Mouse (Mus musculus): Measurements from ENCODE around the gene BC030867. TPM values are rescaled to one million over a fixed set of nuclear protein-coding genes. Genes with fewer than 3 reads are reported as not detected.

Gene BC030867
- polyA plus RNA-seq, 1 experiment = 12.0 TPM

DNA sequence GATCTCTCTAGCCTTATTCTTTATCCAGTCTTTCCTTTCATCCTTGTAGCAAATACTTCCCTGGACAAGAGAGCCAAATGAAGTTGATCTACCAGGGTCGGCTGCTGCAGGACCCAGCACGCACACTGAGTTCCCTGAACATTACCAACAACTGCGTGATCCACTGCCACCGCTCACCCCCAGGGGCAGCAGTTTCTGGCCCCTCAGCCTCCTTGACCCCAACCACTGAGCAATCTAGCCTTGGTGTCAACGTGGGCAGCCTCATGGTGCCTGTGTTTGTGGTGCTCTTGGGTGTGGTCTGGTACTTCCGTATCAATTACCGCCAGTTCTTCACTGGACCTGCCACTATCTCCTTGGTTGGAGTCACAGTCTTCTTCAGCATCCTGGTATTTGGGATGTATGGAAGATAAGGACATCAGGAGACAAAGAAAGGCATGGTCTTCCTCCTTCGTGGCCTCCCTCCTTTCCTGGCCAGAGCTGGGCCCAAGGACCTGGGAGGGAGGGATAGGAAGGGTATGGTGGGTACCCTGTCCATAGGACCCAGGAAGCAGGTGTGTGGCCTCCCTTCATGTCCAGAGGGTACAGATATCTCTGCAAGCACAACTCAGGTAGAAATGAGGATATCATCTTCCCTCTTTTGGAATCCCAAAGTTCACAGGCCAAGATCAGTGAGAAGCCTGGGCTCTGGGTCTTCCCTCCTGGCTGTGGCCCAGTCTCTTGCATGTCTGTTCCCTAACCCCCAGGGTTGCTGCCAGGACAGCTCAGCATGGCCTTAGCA lies 39.5 kb downstream of the BC030867 start:
- Histone ChIP-seq H3ac (ENCODE audit: control insufficient read depth, insufficient read length, low read depth) (no peak overlapping the region), H3K79me3 (ENCODE audit: low read depth) (no peaks in the 10 kb centered on the region), H3K27me3 (ENCODE audit: control insufficient read depth, insufficient read depth, insufficient read length) (no peaks in the 10 kb centered on the region), H3K79me2 (ENCODE audit: control insufficient read depth, insufficient read depth) (peaks cover 20% of the 10 kb centered on the region), H3K36me3 (ENCODE audit: control insufficient read depth, insufficient read depth) (peaks cover 45% of the 10 kb centered on the region), H3K4me3 (ENCODE audit: insufficient read depth, poor library complexity, severe bottlenecking) (no peak overlapping the region)
- no peak for TF ChIP-seq CTCF (IDR thresholded peaks at IDR 0.05; ENCODE audit: control insufficient read depth, insufficient read depth, insufficient read length)
- TF ChIP-seq FOSL1 (IDR thresholded peaks at IDR 0.05; ENCODE audit: insufficient read depth, low read length, poor library complexity, severe bottlenecking) = no peak
- no peak for TF ChIP-seq USF1 (IDR thresholded peaks at IDR 0.05; ENCODE audit: low read depth)
- TF ChIP-seq MYOD1 (IDR thresholded peaks at IDR 0.05; ENCODE audit: control insufficient read depth, insufficient read length, low read depth) = no peak
- TF ChIP-seq CEBPB (IDR thresholded peaks at IDR 0.05; ENCODE audit: low read depth) = no peak
- no peak for TF ChIP-seq MYOG (IDR thresholded peaks at IDR 0.05; ENCODE audit: control insufficient read depth, extremely low read depth, insufficient read length)
- TF ChIP-seq MAX (IDR thresholded peaks at IDR 0.05) = no peak

DNA sequence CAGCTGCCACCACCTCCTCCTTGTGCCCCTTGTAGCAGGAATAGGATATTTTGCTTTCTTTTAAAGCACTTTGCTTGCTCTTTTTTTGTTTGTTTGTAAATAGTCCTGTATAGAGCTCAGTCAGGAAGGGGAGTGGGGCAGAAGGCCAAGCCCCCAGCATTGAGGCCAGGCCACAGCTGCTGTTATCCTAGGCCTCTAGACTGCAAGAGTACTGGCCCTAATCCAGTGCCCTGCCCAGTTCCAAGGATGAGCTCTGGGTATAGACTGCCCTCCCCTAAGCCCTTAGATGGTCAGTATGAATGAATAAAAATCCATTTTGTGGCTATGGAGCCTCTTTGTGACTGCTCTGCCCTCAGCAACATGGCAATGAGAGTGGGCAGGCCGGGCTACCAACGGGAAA lies 40.2 kb downstream of the BC030867 start:
- Histone ChIP-seq H3K4me3 (ENCODE audit: insufficient read depth, poor library complexity, severe bottlenecking) (no peak overlapping the region), H3K27me3 (ENCODE audit: control insufficient read depth, insufficient read depth, insufficient read length) (no peaks in the 10 kb centered on the region), H3ac (ENCODE audit: control insufficient read depth, insufficient read length, low read depth) (no peak overlapping the region), H3K79me3 (ENCODE audit: low read depth) (peaks cover 6% of the 10 kb centered on the region), H3K36me3 (ENCODE audit: control insufficient read depth, insufficient read depth) (peaks cover 51% of the 10 kb centered on the region), H3K79me2 (ENCODE audit: control insufficient read depth, insufficient read depth) (peaks cover 24% of the 10 kb centered on the region)
- TF ChIP-seq USF1 (IDR thresholded peaks at IDR 0.05; ENCODE audit: low read depth) (no peak), MAX (IDR thresholded peaks at IDR 0.05) (no peak), MYOD1 (IDR thresholded peaks at IDR 0.05; ENCODE audit: control insufficient read depth, insufficient read length, low read depth) (no peak), MYOG (IDR thresholded peaks at IDR 0.05; ENCODE audit: control insufficient read depth, extremely low read depth, insufficient read length) (no peak), CTCF (IDR thresholded peaks at IDR 0.05; ENCODE audit: control insufficient read depth, insufficient read depth, insufficient read length) (no peak), FOSL1 (IDR thresholded peaks at IDR 0.05; ENCODE audit: insufficient read depth, low read length, poor library complexity, severe bottlenecking) (no peak), CEBPB (IDR thresholded peaks at IDR 0.05; ENCODE audit: low read depth) (no peak)

DNA sequence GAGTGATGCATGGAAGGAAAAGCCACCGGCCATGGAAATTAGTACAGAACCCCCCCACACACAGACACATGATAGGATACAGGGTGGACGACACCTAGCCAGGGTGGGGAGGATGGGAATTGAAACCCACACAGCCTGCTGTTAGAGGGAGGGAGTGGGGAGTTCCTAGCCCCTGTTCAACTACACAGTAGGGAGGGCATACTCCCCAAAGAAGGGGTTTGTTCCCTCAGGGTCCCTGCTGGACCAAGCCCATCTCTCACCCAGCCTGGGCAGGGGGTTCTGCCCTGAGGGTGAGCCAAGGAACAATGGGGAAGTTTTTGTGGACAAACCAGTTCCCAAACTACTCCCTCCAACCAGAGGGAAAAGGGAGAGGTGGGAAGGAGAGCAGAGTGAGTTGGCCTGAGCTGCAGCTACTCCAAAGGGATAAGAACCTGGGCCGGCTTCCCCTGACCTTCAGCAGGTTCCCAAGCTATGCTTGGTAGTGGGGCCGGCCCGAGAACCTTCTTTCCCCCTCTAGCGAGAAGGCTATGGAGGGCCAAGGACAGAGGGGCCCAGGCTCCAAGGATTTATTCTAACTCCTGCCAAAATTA lies 40.9 kb downstream of the BC030867 start:
- Histone ChIP-seq H3K79me3 (ENCODE audit: low read depth) (peaks cover 13% of the 10 kb centered on the region), H3K36me3 (ENCODE audit: control insufficient read depth, insufficient read depth) (peaks cover 58% of the 10 kb centered on the region), H3K4me3 (ENCODE audit: insufficient read depth, poor library complexity, severe bottlenecking) (no peak overlapping the region), H3K79me2 (ENCODE audit: control insufficient read depth, insufficient read depth) (peaks cover 31% of the 10 kb centered on the region), H3K27me3 (ENCODE audit: control insufficient read depth, insufficient read depth, insufficient read length) (no peaks in the 10 kb centered on the region), H3ac (ENCODE audit: control insufficient read depth, insufficient read length, low read depth) (no peak overlapping the region)
- TF ChIP-seq CTCF (IDR thresholded peaks at IDR 0.05; ENCODE audit: control insufficient read depth, insufficient read depth, insufficient read length) (no peak), MYOD1 (IDR thresholded peaks at IDR 0.05; ENCODE audit: control insufficient read depth, insufficient read length, low read depth) (no peak), USF1 (IDR thresholded peaks at IDR 0.05; ENCODE audit: low read depth) (no peak), MAX (IDR thresholded peaks at IDR 0.05) (no peak), CEBPB (IDR thresholded peaks at IDR 0.05; ENCODE audit: low read depth) (no peak), MYOG (IDR thresholded peaks at IDR 0.05; ENCODE audit: control insufficient read depth, extremely low read depth, insufficient read length) (no peak), FOSL1 (IDR thresholded peaks at IDR 0.05; ENCODE audit: insufficient read depth, low read length, poor library complexity, severe bottlenecking) (no peak)

DNA sequence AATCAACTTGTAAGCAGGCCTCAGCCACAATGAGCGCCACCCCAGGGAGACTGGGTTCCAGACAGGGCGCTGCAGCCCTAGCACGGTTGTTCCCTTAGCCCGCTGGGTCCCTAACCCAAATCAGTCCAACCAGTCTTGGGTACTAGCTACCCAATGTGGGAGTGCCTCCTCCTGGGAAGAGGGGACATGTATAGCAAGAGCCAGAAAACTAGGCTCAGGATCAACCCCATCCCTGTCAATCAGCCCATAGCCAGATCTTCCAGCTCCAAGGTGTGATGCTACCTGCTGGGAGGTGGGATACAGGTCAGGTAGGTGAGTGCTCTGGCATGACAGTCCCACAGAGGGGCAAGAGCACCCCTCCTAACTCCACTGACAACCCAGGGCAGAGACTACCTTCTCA lies 41.5 kb downstream of the BC030867 start:
- Histone ChIP-seq H3K36me3 (ENCODE audit: control insufficient read depth, insufficient read depth) (peaks cover 61% of the 10 kb centered on the region), H3K4me3 (ENCODE audit: insufficient read depth, poor library complexity, severe bottlenecking) (no peak overlapping the region), H3K79me3 (ENCODE audit: low read depth) (peaks cover 18% of the 10 kb centered on the region), H3K27me3 (ENCODE audit: control insufficient read depth, insufficient read depth, insufficient read length) (no peaks in the 10 kb centered on the region), H3K79me2 (ENCODE audit: control insufficient read depth, insufficient read depth) (peaks cover 35% of the 10 kb centered on the region), H3ac (ENCODE audit: control insufficient read depth, insufficient read length, low read depth) (no peak overlapping the region)
- no peak for TF ChIP-seq CTCF (IDR thresholded peaks at IDR 0.05; ENCODE audit: control insufficient read depth, insufficient read depth, insufficient read length)
- no peak for TF ChIP-seq MAX (IDR thresholded peaks at IDR 0.05)
- TF ChIP-seq MYOD1 (IDR thresholded peaks at IDR 0.05; ENCODE audit: control insufficient read depth, insufficient read length, low read depth) = no peak
- TF ChIP-seq FOSL1 (IDR thresholded peaks at IDR 0.05; ENCODE audit: insufficient read depth, low read length, poor library complexity, severe bottlenecking) = no peak
- TF ChIP-seq CEBPB (IDR thresholded peaks at IDR 0.05; ENCODE audit: low read depth) = no peak
- no peak for TF ChIP-seq USF1 (IDR thresholded peaks at IDR 0.05; ENCODE audit: low read depth)
- TF ChIP-seq MYOG (IDR thresholded peaks at IDR 0.05; ENCODE audit: control insufficient read depth, extremely low read depth, insufficient read length) = no peak

DNA sequence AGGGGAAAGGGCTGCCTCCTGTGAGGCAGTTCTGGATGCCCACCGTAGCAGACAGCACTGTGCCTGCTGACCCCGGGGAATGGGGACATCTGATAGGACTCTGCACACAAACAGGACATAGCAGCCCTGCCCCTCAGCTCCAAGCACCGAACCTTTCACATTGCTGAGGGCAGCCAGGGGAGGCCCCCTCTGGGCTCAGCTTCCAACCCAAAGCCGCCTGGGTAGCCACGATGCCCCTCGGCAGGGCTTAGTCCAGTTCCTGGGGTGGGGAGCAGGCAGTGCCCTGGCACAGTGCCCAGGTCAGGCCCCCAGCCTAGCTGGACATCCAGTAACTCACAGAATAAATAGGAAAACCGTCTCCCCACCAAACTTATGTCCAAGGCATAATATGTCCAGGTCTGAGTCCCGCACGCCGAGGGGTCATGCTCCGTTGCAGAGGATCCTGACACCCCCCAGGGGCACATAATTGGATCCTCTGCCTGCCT lies 42.4 kb downstream of the BC030867 start:
- Histone ChIP-seq H3K36me3 (ENCODE audit: control insufficient read depth, insufficient read depth) (peaks cover 61% of the 10 kb centered on the region), H3K27me3 (ENCODE audit: control insufficient read depth, insufficient read depth, insufficient read length) (no peaks in the 10 kb centered on the region), H3K79me3 (ENCODE audit: low read depth) (peaks cover 24% of the 10 kb centered on the region), H3K4me3 (ENCODE audit: insufficient read depth, poor library complexity, severe bottlenecking) (no peak overlapping the region), H3K79me2 (ENCODE audit: control insufficient read depth, insufficient read depth) (peaks cover 35% of the 10 kb centered on the region), H3ac (ENCODE audit: control insufficient read depth, insufficient read length, low read depth) (no peak overlapping the region)
- TF ChIP-seq MYOG (IDR thresholded peaks at IDR 0.05; ENCODE audit: control insufficient read depth, extremely low read depth, insufficient read length) = no peak
- no peak for TF ChIP-seq USF1 (IDR thresholded peaks at IDR 0.05; ENCODE audit: low read depth)
- no peak for TF ChIP-seq MAX (IDR thresholded peaks at IDR 0.05)
- TF ChIP-seq MYOD1 (IDR thresholded peaks at IDR 0.05; ENCODE audit: control insufficient read depth, insufficient read length, low read depth) = no peak
- no peak for TF ChIP-seq CTCF (IDR thresholded peaks at IDR 0.05; ENCODE audit: control insufficient read depth, insufficient read depth, insufficient read length)
- no peak for TF ChIP-seq CEBPB (IDR thresholded peaks at IDR 0.05; ENCODE audit: low read depth)
- TF ChIP-seq FOSL1 (IDR thresholded peaks at IDR 0.05; ENCODE audit: insufficient read depth, low read length, poor library complexity, severe bottlenecking) = no peak

Measured in C2C12 (cell line).